25 mouse cellular contexts compared by ENCODE assay signal in genomic region chr2:118035333-118035732, GRCm38 (mm10).
DNase-seq lines count a peak whose midpoint lies in the region; ATAC-seq and TF ChIP-seq lines count a peak whose summit lies in the region.
"Had no signal": no experiment of that assay in that cellular context is flagged by ENCODE, and none has a peak within 500 bp of the region (broad histone marks: within the 10 kb centered on the region; RNA-seq: fewer than 3 reads in every experiment).

No protein-coding gene starts in this region.

- no peaks in the 10 kb centered on the region; the same call in none of the 2 replicates for H3K4me1 ChIP-seq in heart, adult 2 months (ENCODE audit: control insufficient read depth, insufficient read depth, low read length)
- 0 out of 2 replicates have a peak, but pooled peaks cover 2% of the 10 kb centered on the region for H3K4me1 ChIP-seq in limb, embryonic 10.5 days
- no peaks in the 10 kb centered on the region; the same call in 1 of the 2 replicates for H3K4me1 ChIP-seq in forebrain, embryonic 10.5 days

- peak; percentile 55 for DNase-seq in heart, adult 11 months
- no peak for DNase-seq in heart, adult 2 months
- peak; percentile 14 for DNase-seq in NIH3T3 (ENCODE audit: low read depth)
- DNase-seq in kidney, postnatal 36 days = no peak
- no peak for DNase-seq in limb, embryonic 10.5 days (ENCODE audit: low spot score)
- DNase-seq in forebrain, embryonic 10.5 days (ENCODE audit: extremely low spot score, low spot score) = no peak
- DNase-seq: adrenal gland, postnatal 14 days; cerebellum, adult 11-12 months; cerebellum, adult 8-10 months; cerebellum, postnatal 14 days; forebrain, postnatal 0 days; gastrocnemius, adult 2 months; gastrocnemius, postnatal 14 days; heart, adult 18-20 months; heart, postnatal 14 days; heart, postnatal 4 days had no signal

- no peak for TF ChIP-seq POLR2A in heart, adult 2 months (IDR thresholded peaks at IDR 0.05; ENCODE audit: insufficient read depth, low read depth, low read length)

- H3K27ac ChIP-seq in heart, adult 2 months = no peak overlapping the region
- H3K27ac ChIP-seq in limb, embryonic 10.5 days = no peak overlapping the region
- no peak overlapping the region for H3K27ac ChIP-seq in forebrain, embryonic 10.5 days
- H3K27ac ChIP-seq: gastrocnemius, adult 2 months; heart, embryonic 10.5 days; heart, embryonic 13.5 days; hindbrain, embryonic 14.5 days; hindbrain, postnatal 0 days had no signal

- H3K4me3 ChIP-seq in heart, adult 2 months = no peak overlapping the region
- no peak overlapping the region for H3K4me3 ChIP-seq in limb, embryonic 10.5 days
- no peak overlapping the region for H3K4me3 ChIP-seq in forebrain, embryonic 10.5 days
- H3K4me3 ChIP-seq: gastrocnemius, adult 2 months; heart, embryonic 10.5 days; heart, embryonic 13.5 days had no signal

- 0 out of 2 replicates have a peak, but pooled peaks have one; percentile 54 for ATAC-seq in megakaryocyte, adult 5-6 weeks (ENCODE audit: poor library complexity, severe bottlenecking)
- ATAC-seq: CD4-positive, CD25-positive, alpha-beta regulatory T cell, adult 4 months; forebrain, embryonic 14.5 days; forebrain, postnatal 0 days; hindbrain, postnatal 0 days; inflammation-experienced regulatory T-cells, adult 6 months; Patski had no signal

- intact Hi-C loops in heart, adult 2 months (cut with DNase I) = no loop called here

- no peaks in the 10 kb centered on the region for H3K9me3 ChIP-seq in limb, embryonic 10.5 days (replicated peaks)
- no peaks in the 10 kb centered on the region for H3K9me3 ChIP-seq in forebrain, embryonic 10.5 days
- H3K9me3 ChIP-seq: heart, embryonic 10.5 days; heart, embryonic 13.5 days had no signal

- no peak for TF ChIP-seq EP300 in heart, adult 2 months (IDR thresholded peaks at IDR 0.05; ENCODE audit: insufficient read depth, low read depth, low read length)

- WGBS in heart, adult 2 months = 98% methylated on average over 1 of the region's 1 CpGs
- 98% methylated on average over 1 of the region's 1 CpGs for WGBS in limb, embryonic 10.5 days
- 86% methylated on average over 1 of the region's 1 CpGs for WGBS in forebrain, embryonic 10.5 days

- no peaks in the 10 kb centered on the region for H3K79me2 ChIP-seq in heart, adult 2 months (replicated peaks; ENCODE audit: control insufficient read depth, insufficient read depth, low read length)

- H3K36me3 ChIP-seq in heart, adult 2 months (ENCODE audit: control insufficient read depth, insufficient read depth, low read length) = no peaks in the 10 kb centered on the region
- no peaks in the 10 kb centered on the region for H3K36me3 ChIP-seq in limb, embryonic 10.5 days
- H3K36me3 ChIP-seq in forebrain, embryonic 10.5 days (replicated peaks) = no peaks in the 10 kb centered on the region
- H3K36me3 ChIP-seq: heart, embryonic 10.5 days; heart, embryonic 13.5 days had no signal

- H3K27me3 ChIP-seq in heart, adult 2 months (ENCODE audit: control insufficient read depth, insufficient read depth, low read length) = no peaks in the 10 kb centered on the region
- H3K27me3 ChIP-seq in limb, embryonic 10.5 days (ENCODE audit: low read depth, poor library complexity, severe bottlenecking) = no peaks in the 10 kb centered on the region
- no peaks in the 10 kb centered on the region for H3K27me3 ChIP-seq in forebrain, embryonic 10.5 days (ENCODE audit: poor library complexity, severe bottlenecking)
- H3K27me3 ChIP-seq: heart, embryonic 13.5 days; Patski had no signal

- no peak overlapping the region for H3K9ac ChIP-seq in heart, adult 2 months (ENCODE audit: low read depth, low read length)
- H3K9ac ChIP-seq: forebrain, postnatal 0 days; heart, embryonic 13.5 days; hindbrain, embryonic 14.5 days had no signal

- TF ChIP-seq CTCF in heart, adult 2 months (IDR thresholded peaks at IDR 0.05) = no peak

Comparison
In these comparisons a context has a peak if more than half of its experiments do, and no peak if none do; other contexts are left out.
1. DNase-seq: peak in heart, adult 11 months (single experiment) and NIH3T3 (single experiment); none in heart, adult 2 months (0 of 2), kidney, postnatal 36 days (0 of 2), limb, embryonic 10.5 days (single experiment) and forebrain, embryonic 10.5 days (single experiment).